Mouse (Mus musculus): ENCODE measurements around the gene Unkl. TPM values are rescaled to one million over a fixed set of nuclear protein-coding genes. Genes with fewer than 3 reads are reported as not detected.

Gene Unkl
- polyA plus RNA-seq, 1 experiment from 2014 or later = 7.0 TPM

GRCm38 (mm10) chr17:25264453-25264852 is 76.3 kb downstream of the Unkl start:
- no peak overlapping the region for H3K4me2 ChIP-seq (ENCODE audit: low read length)
- TF ChIP-seq CTCF (IDR thresholded peaks at IDR 0.05; ENCODE audit: low read depth) = peak; percentile 59
- H3K4me1 ChIP-seq (replicated peaks; ENCODE audit: insufficient read depth, low read length) = no peaks in the 10 kb centered on the region
- H3K4me3 ChIP-seq (replicated peaks; ENCODE audit: low read depth, low read length) = no peak overlapping the region
- 52% methylated on average over 3 of the region's 3 CpGs for WGBS
- DNase-seq (ENCODE audit: low spot score) (no peak), ATAC-seq (replicated peaks; ENCODE audit: low FRiP score, low read depth) (no peak)
- H3K27me3 ChIP-seq (ENCODE audit: insufficient read depth, low read length) = no peaks in the 10 kb centered on the region
- no peak overlapping the region for H3K27ac ChIP-seq
- H3K9me3 ChIP-seq (replicated peaks; ENCODE audit: low read length) = no peaks in the 10 kb centered on the region
- H3K9ac ChIP-seq (ENCODE audit: low read depth, low read length) = no peak overlapping the region
- H3K36me3 ChIP-seq (ENCODE audit: insufficient read depth, low read length) = peaks cover 73% of the 10 kb centered on the region

DNA sequence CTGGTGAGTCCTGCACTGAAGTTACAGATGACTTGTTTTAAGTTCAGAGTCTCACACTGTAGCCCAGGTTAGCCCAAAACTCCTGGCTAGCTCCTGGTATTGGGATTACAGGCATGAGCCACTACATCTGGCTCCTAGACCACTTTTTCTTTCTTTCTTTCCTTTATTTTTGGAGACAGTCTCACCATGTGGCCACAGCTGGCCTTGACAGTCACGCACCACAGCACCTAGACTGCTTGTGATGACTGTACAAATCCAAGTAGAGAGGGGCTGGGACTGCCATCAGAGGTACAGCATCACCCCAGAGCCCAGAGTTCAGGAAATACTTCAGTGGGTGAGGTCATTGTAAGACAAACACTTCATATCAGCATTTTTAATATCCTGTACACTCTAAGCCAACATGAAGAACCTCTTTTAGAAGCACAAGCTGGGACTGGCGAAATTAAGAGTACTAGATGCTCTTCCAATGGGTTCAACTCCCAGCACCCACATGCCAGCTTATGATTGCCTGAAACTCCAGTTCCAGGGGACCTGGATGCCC is 82.7 kb downstream of the Unkl start:
- Histone ChIP-seq H3K36me3 (ENCODE audit: insufficient read depth, low read length) (peaks cover 33% of the 10 kb centered on the region), H3K9me3 (replicated peaks; ENCODE audit: low read length) (no peaks in the 10 kb centered on the region), H3K27ac (no peak overlapping the region), H3K9ac (ENCODE audit: low read depth, low read length) (no peak overlapping the region), H3K4me1 (replicated peaks; ENCODE audit: insufficient read depth, low read length) (peaks cover 19% of the 10 kb centered on the region; the same call in 1 of the 2 replicates), H3K4me3 (replicated peaks; ENCODE audit: low read depth, low read length) (no peak overlapping the region), H3K4me2 (ENCODE audit: low read length) (peak overlapping the region; percentile 63; the same call in 1 of the 2 replicates), H3K27me3 (ENCODE audit: insufficient read depth, low read length) (no peaks in the 10 kb centered on the region)
- ATAC-seq (replicated peaks; ENCODE audit: low FRiP score, low read depth) (no peak), DNase-seq (ENCODE audit: low spot score) (no peak)
- TF ChIP-seq CTCF (IDR thresholded peaks at IDR 0.05; ENCODE audit: low read depth) = no peak
- WGBS = 47% methylated on average over 2 of the region's 2 CpGs

DNA sequence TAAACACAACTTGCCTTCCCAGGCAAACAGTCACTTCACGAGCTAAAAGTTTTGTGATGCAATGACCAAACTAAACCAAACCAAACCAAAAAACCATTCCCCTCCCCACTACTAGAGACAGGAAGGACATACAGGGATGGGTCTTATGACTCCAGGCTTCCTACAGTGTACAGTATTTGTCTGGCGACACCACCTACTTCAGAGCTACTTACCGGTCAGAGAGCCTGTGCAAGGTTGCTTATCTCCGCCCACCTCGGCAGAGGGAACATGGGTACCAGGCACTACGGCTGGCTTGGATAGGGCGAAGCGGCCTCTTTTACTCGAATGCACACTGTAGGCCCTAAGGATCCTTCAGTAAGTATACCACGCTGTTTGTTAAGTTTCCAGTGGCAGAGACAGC is 84.1 kb downstream of the Unkl start:
- H3K9ac ChIP-seq (ENCODE audit: low read depth, low read length) = peak overlapping the region; percentile 100
- H3K36me3 ChIP-seq (ENCODE audit: insufficient read depth, low read length) = peaks cover 18% of the 10 kb centered on the region
- H3K4me2 ChIP-seq (ENCODE audit: low read length) = peak overlapping the region; percentile 63
- DNase-seq (ENCODE audit: low spot score) = peak; percentile 54
- H3K27ac ChIP-seq = peak overlapping the region; percentile 99
- peaks cover 19% of the 10 kb centered on the region; the same call in 1 of the 2 replicates for H3K4me1 ChIP-seq (replicated peaks; ENCODE audit: insufficient read depth, low read length)
- no peaks in the 10 kb centered on the region for H3K9me3 ChIP-seq (replicated peaks; ENCODE audit: low read length)
- WGBS = 0% methylated on average over 10 of the region's 10 CpGs
- no peak; the same call in 1 of the 2 replicates for TF ChIP-seq CTCF (IDR thresholded peaks at IDR 0.05; ENCODE audit: low read depth)
- ATAC-seq (replicated peaks; ENCODE audit: low FRiP score, low read depth) = no peak
- no peaks in the 10 kb centered on the region for H3K27me3 ChIP-seq (ENCODE audit: insufficient read depth, low read length)
- H3K4me3 ChIP-seq (replicated peaks; ENCODE audit: low read depth, low read length) = peak overlapping the region; percentile 100

DNA sequence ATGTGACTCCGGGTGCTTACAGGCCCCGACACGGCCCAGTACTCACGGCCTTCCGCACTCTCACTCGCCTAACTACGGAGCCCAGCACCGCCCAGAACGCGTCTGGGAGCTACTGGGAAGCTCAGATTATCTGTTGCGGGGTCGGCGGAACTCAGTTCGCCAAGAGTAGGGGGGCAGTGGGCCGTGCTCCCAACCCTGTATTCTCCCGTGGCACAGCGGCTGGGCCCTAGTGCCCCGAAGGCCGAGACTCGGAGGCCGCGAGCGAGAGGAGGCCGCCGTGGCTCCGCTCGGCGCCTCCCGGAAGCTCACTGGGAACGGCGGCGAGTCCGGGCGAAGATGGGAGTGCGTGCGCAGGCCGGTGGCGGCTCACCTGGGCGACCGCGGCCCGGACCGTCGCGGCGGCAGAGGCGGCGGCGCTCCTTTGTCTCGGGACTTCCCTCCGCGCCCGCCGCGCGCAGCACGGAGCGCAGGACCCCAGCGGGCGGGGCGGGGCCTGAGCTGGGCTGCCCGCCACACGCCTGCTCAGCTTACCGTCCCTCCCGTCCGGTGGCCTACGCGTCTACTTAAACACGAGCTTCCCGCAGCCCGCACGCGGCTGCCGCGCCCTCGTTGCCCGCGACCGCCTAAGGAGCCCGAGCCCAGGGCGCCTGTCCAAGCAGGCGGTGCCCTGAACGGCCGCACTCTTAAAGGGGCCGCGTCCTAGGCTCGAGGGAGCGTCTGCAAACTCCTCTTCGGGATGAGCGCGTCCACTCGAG is 84.9 kb downstream of the Unkl start:
- Histone ChIP-seq H3K9me3 (replicated peaks; ENCODE audit: low read length) (no peaks in the 10 kb centered on the region), H3K4me2 (ENCODE audit: low read length) (peak overlapping the region; percentile 63), H3K27me3 (ENCODE audit: insufficient read depth, low read length) (no peaks in the 10 kb centered on the region), H3K9ac (ENCODE audit: low read depth, low read length) (peak overlapping the region; percentile 100), H3K36me3 (ENCODE audit: insufficient read depth, low read length) (peaks cover 10% of the 10 kb centered on the region), H3K4me1 (replicated peaks; ENCODE audit: insufficient read depth, low read length) (peaks cover 19% of the 10 kb centered on the region; the same call in 1 of the 2 replicates), H3K4me3 (replicated peaks; ENCODE audit: low read depth, low read length) (peak overlapping the region; percentile 100), H3K27ac (peak overlapping the region; percentile 99)
- under 1% methylated on average over 81 of the region's 92 CpGs for WGBS
- TF ChIP-seq CTCF (IDR thresholded peaks at IDR 0.05; ENCODE audit: low read depth) = no peak
- peak; percentile 84 for ATAC-seq (replicated peaks; ENCODE audit: low FRiP score, low read depth)
- peak; percentile 93 for DNase-seq (ENCODE audit: low spot score)

GRCm38 (mm10) chr17:25273706-25274501 is 85.7 kb downstream of the Unkl start:
- ATAC-seq (replicated peaks; ENCODE audit: low FRiP score, low read depth) = peak; percentile 90
- H3K36me3 ChIP-seq (ENCODE audit: insufficient read depth, low read length) = peaks cover 2% of the 10 kb centered on the region; the same call in 1 of the 2 replicates
- DNase-seq (ENCODE audit: low spot score) = peak; percentile 97
- peak overlapping the region; percentile 52 for H3K4me2 ChIP-seq (ENCODE audit: low read length)
- H3K9ac ChIP-seq (ENCODE audit: low read depth, low read length) = peak overlapping the region; percentile 100
- H3K9me3 ChIP-seq (replicated peaks; ENCODE audit: low read length) = no peaks in the 10 kb centered on the region
- H3K27me3 ChIP-seq (ENCODE audit: insufficient read depth, low read length) = no peaks in the 10 kb centered on the region
- TF ChIP-seq CTCF (IDR thresholded peaks at IDR 0.05; ENCODE audit: low read depth) = peak; percentile 86
- peak overlapping the region; percentile 99 for H3K27ac ChIP-seq
- peaks cover 19% of the 10 kb centered on the region; the same call in 1 of the 2 replicates for H3K4me1 ChIP-seq (replicated peaks; ENCODE audit: insufficient read depth, low read length)
- peak overlapping the region; percentile 100 for H3K4me3 ChIP-seq (replicated peaks; ENCODE audit: low read depth, low read length)
- 0% methylated on average over 40 of the region's 45 CpGs for WGBS

All from kidney, postnatal 0 days (tissue).